Mouse (Mus musculus) CH12.LX (cell line): ENCODE measurements at regions not wholly inside any gene's neighbourhood (a gene's known extent, or its start where the extent isn't known, plus 50 kb on each side); places are given as distances from the start of the nearest gene placed in this dataset.

Source experiments
- DNase-seq: peaks from one replicate; pipeline ENCODE4 v3.0.0-alpha.2; 2013; ENCODE audit errors: extremely low read depth
- H3K27ac ChIP-seq: 2 replicates; pipeline ENCODE4 v1.5.1; 2012; ENCODE audit warnings: low read depth, mild to moderate bottlenecking, control low read depth, moderate library complexity; ENCODE audit not compliant: insufficient read depth
- H3K27me3 ChIP-seq: replicated peaks from 2 replicates; pipeline ENCODE3; 2012; ENCODE audit warnings: inconsistent platforms
- H3K36me3 ChIP-seq, 2 experiments: replicated peaks in 1 of 2; 2 replicates each; pipeline versions ENCODE3 to v1.6.1; 2012; ENCODE audit warnings: inconsistent platforms in 1 of 2, low read length in 1 of 2, mild to moderate bottlenecking in 1 of 2, mixed read lengths in 1 of 2, moderate library complexity in 1 of 2; ENCODE audit not compliant: control insufficient read depth in 1 of 2, insufficient read depth in 1 of 2
- H3K4me1 ChIP-seq, 2 experiments: 2 replicates each; pipeline ENCODE4 v1.6.1; 2012; ENCODE audit warnings: inconsistent platforms in 1 of 2, moderate library complexity in 1 of 2; ENCODE audit not compliant: insufficient read depth in 2 of 2, control insufficient read depth in 1 of 2
- H3K4me2 ChIP-seq: 2 replicates; pipeline ENCODE4 v1.6.1; 2012; ENCODE audit warnings: low read depth, mild to moderate bottlenecking, control low read depth; ENCODE audit not compliant: poor library complexity, insufficient read depth, severe bottlenecking
- H3K4me3 ChIP-seq, 3 experiments: fragments of 150-350 bp in 1 of 3; sonication (generic) in 1 of 3; replicated peaks in 1 of 3; 2 replicates each; pipeline versions ENCODE3 to v1.5.1; 2011 to 2012; ENCODE audit warnings: low read depth in 2 of 3, low read length in 2 of 3, mild to moderate bottlenecking in 2 of 3, moderate library complexity in 2 of 3, control low read depth in 1 of 3, improper control_type of control experiment in 1 of 3, inconsistent platforms in 1 of 3, mixed read lengths in 1 of 3; ENCODE audit not compliant: poor library complexity in 1 of 3
- H3K79me2 ChIP-seq: replicated peaks from 2 replicates; pipeline ENCODE4 v1.6.1; 2012; ENCODE audit warnings: mild to moderate bottlenecking, moderate library complexity; ENCODE audit not compliant: control insufficient read depth, poor library complexity, insufficient read depth, severe bottlenecking; ENCODE audit errors: extremely low read depth
- H3K9ac ChIP-seq: 2 replicates; pipeline ENCODE4 v1.6.1; 2012; ENCODE audit warnings: low read depth, mild to moderate bottlenecking, control low read depth, moderate library complexity; ENCODE audit not compliant: insufficient read depth
- H3K9me3 ChIP-seq: replicated peaks from 2 replicates; pipeline ENCODE3; 2012; ENCODE audit warnings: low read length, inconsistent platforms, mixed read lengths
- BHLHE40 ChIP-seq: IDR thresholded peaks from 2 replicates; pipeline ENCODE4 v1.6.1; 2011; ENCODE audit warnings: mild to moderate bottlenecking, low read depth, low read length, improper control_type of control experiment
- CHD1 ChIP-seq: IDR thresholded peaks from 2 replicates; pipeline ENCODE4 v1.6.1; 2012; ENCODE audit warnings: low read depth, low read length, improper control_type of control experiment, inconsistent platforms
- CHD2 ChIP-seq: IDR thresholded peaks from 2 replicates; pipeline ENCODE4 v1.6.1; 2011; ENCODE audit warnings: low read length, improper control_type of control experiment
- CTCF ChIP-seq, 2 experiments: IDR thresholded peaks in 1 of 2; conservative IDR thresholded peaks in 1 of 2; 2 replicates each; pipeline ENCODE4 v1.5.1; 2011 to 2012; ENCODE audit warnings: low read depth in 2 of 2, low read length in 2 of 2, improper control_type of control experiment in 1 of 2, inconsistent platforms in 1 of 2, mild to moderate bottlenecking in 1 of 2, moderate library complexity in 1 of 2
- E2F4 ChIP-seq: IDR thresholded peaks from 2 replicates; pipeline ENCODE4 v1.6.1; 2011; ENCODE audit warnings: low read depth, low read length, improper control_type of control experiment; ENCODE audit not compliant: insufficient replicate concordance
- ELF1 ChIP-seq: IDR thresholded peaks from 2 replicates; pipeline ENCODE4 v1.6.1; 2014; ENCODE audit warnings: low read depth, mild to moderate bottlenecking, inconsistent platforms, low read length, improper control_type of control experiment
- EP300 ChIP-seq: IDR thresholded peaks from 2 replicates; pipeline ENCODE4 v1.6.1; 2011; ENCODE audit warnings: low read length, improper control_type of control experiment
- ETS1 ChIP-seq: conservative IDR thresholded peaks from 2 replicates; pipeline ENCODE4 v1.6.1; 2012; ENCODE audit warnings: low read depth, mild to moderate bottlenecking, inconsistent platforms, low read length, improper control_type of control experiment, moderate library complexity
- GABPA ChIP-seq: IDR thresholded peaks from 2 replicates; pipeline ENCODE4 v1.6.1; 2012; ENCODE audit warnings: low read depth, low read length, improper control_type of control experiment, inconsistent platforms; ENCODE audit not compliant: insufficient replicate concordance
- HCFC1 ChIP-seq: IDR thresholded peaks from 2 replicates; pipeline ENCODE4 v1.6.1; 2012; ENCODE audit warnings: low read depth, mild to moderate bottlenecking, inconsistent platforms, low read length, improper control_type of control experiment
- JUN ChIP-seq: IDR thresholded peaks from 2 replicates; pipeline ENCODE4 v1.6.1; 2011; ENCODE audit warnings: low read depth, mild to moderate bottlenecking, low read length, improper control_type of control experiment, moderate library complexity; ENCODE audit not compliant: insufficient read depth
- JUND ChIP-seq: conservative IDR thresholded peaks from 2 replicates; pipeline ENCODE4 v1.6.1; 2011; ENCODE audit warnings: low read depth, low read length, improper control_type of control experiment
- KAT2A ChIP-seq: IDR thresholded peaks from 2 replicates; pipeline ENCODE4 v1.6.1; 2012; ENCODE audit warnings: low read length, improper control_type of control experiment, inconsistent platforms; ENCODE audit not compliant: insufficient replicate concordance
- MAFK ChIP-seq: IDR thresholded peaks from 2 replicates; pipeline ENCODE4 v1.6.1; 2011; ENCODE audit warnings: low read length, improper control_type of control experiment; ENCODE audit not compliant: insufficient replicate concordance
- MAX ChIP-seq: IDR thresholded peaks from 2 replicates; pipeline ENCODE4 v1.6.1; 2011; ENCODE audit warnings: low read length, improper control_type of control experiment
- MAZ ChIP-seq: IDR thresholded peaks from 2 replicates; pipeline ENCODE4 v1.6.1; 2012; ENCODE audit warnings: low read depth, mild to moderate bottlenecking, inconsistent platforms, low read length, improper control_type of control experiment, moderate library complexity
- MEF2A ChIP-seq: IDR thresholded peaks from 2 replicates; pipeline ENCODE4 v1.6.1; 2014; ENCODE audit warnings: low read depth, mild to moderate bottlenecking, inconsistent platforms, low read length, improper control_type of control experiment, borderline replicate concordance
- MXI1 ChIP-seq: IDR thresholded peaks from 2 replicates; pipeline ENCODE4 v1.6.1; 2011; ENCODE audit warnings: mild to moderate bottlenecking, low read depth, low read length, improper control_type of control experiment
- MYC ChIP-seq: IDR thresholded peaks from 2 replicates; pipeline ENCODE4 v1.6.1; 2011; ENCODE audit warnings: low read depth, mild to moderate bottlenecking, improper control_type of control experiment, low read length
- NELFE ChIP-seq: IDR thresholded peaks from 2 replicates; pipeline ENCODE4 v1.6.1; 2011; ENCODE audit warnings: low read depth, low read length, improper control_type of control experiment
- NRF1 ChIP-seq: IDR thresholded peaks from 2 replicates; pipeline ENCODE4 v1.6.1; 2014; ENCODE audit warnings: low read depth, mild to moderate bottlenecking, inconsistent platforms, low read length, improper control_type of control experiment, moderate library complexity
- PAX5 ChIP-seq: IDR thresholded peaks from 2 replicates; pipeline ENCODE4 v1.6.1; 2012; ENCODE audit warnings: low read length, inconsistent platforms, mixed read lengths
- POLR2A ChIP-seq: IDR thresholded peaks from 2 replicates; pipeline ENCODE4 v1.6.1; 2011; ENCODE audit warnings: low read depth, mild to moderate bottlenecking, improper control_type of control experiment, low read length
- POLR2AphosphoS2 ChIP-seq: IDR thresholded peaks from 2 replicates; pipeline ENCODE4 v1.6.1; 2011; ENCODE audit warnings: low read depth, low read length, improper control_type of control experiment
- RCOR1 ChIP-seq: conservative IDR thresholded peaks from 2 replicates; pipeline ENCODE4 v1.6.1; 2012; ENCODE audit warnings: low read depth, mild to moderate bottlenecking, inconsistent platforms, low read length, improper control_type of control experiment
- SIN3A ChIP-seq: IDR thresholded peaks from 2 replicates; pipeline ENCODE4 v1.6.1; 2012; ENCODE audit warnings: low read length, improper control_type of control experiment, inconsistent platforms
- SMC3 ChIP-seq: IDR thresholded peaks from 2 replicates; pipeline ENCODE4 v1.6.1; 2011; ENCODE audit warnings: low read depth, low read length, improper control_type of control experiment
- TCF12 ChIP-seq: IDR thresholded peaks from 2 replicates; pipeline ENCODE4 v1.6.1; 2014; ENCODE audit warnings: low read depth, mild to moderate bottlenecking, inconsistent platforms, low read length, improper control_type of control experiment
- UBTF ChIP-seq: IDR thresholded peaks from 2 replicates; pipeline ENCODE4 v1.6.1; 2012; ENCODE audit warnings: low read depth, mild to moderate bottlenecking, inconsistent platforms, low read length, improper control_type of control experiment, moderate library complexity
- USF1 ChIP-seq: IDR thresholded peaks from 2 replicates; pipeline ENCODE4 v1.6.1; 2014; ENCODE audit warnings: low read depth, mild to moderate bottlenecking, inconsistent platforms, low read length, improper control_type of control experiment
- USF2 ChIP-seq: conservative IDR thresholded peaks from 2 replicates; pipeline ENCODE4 v1.6.1; 2011; ENCODE audit warnings: low read depth, low read length, improper control_type of control experiment
- ZC3H11A ChIP-seq: IDR thresholded peaks from 2 replicates; pipeline ENCODE4 v1.6.1; 2012; ENCODE audit warnings: low read depth, mild to moderate bottlenecking, inconsistent platforms, low read length, improper control_type of control experiment
- ZKSCAN1 ChIP-seq: IDR thresholded peaks from 2 replicates; pipeline ENCODE4 v1.6.1; 2012; ENCODE audit warnings: low read depth, inconsistent platforms, low read length, improper control_type of control experiment, borderline replicate concordance
- ZMIZ1 ChIP-seq: IDR thresholded peaks from 2 replicates; pipeline ENCODE4 v1.6.1; 2012; ENCODE audit warnings: low read depth, mild to moderate bottlenecking, inconsistent platforms, low read length, improper control_type of control experiment
- dilution Hi-C: fragments of 300-500 bp; cut with MboI; formaldehyde crosslinking; loops from 2 replicates; pipeline ENCODE4 v1.14.3; 2020; ENCODE audit warnings: low sequenced_read_pairs; ENCODE audit not compliant: extremely low pct_unique_long_range_greater_than_20kb, extremely low pct_ligation_motif_present
- in situ Hi-C: fragments of 300-500 bp; cut with MboI; formaldehyde crosslinking; loops from 3 replicates; pipeline ENCODE4 v1.14.3; 2019; ENCODE audit warnings: low sequenced_read_pairs, low pct_ligation_motif_present, low pct_unique_long_range_greater_than_20kb, mixed read lengths

DNA sequence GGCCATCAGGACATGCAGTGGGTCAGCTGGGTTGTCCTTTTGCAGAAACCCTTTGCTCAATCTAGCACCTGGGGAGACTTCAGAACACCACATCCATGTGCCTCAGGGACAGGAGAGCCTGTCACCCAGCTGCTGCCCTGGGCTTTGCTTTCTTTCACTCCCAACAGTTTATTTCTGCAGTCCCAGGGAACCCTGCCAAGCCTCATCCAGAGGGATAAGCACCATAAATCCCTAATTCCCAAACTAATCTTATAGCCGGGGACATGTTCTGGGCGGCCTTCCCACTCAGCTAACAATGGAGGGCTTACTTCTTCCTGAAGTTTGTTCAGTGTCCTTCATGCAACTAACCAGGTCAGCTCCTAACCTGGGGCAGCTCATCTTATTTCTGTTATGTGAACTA, 325.0 kb upstream of the Gm5148 start:
- no peak overlapping the region for H3K27ac ChIP-seq
- TF ChIP-seq MYC (no peak), CHD1 (no peak), MXI1 (no peak), JUN (no peak), MAX (no peak), MAZ (no peak), POLR2AphosphoS2 (no peak)
- no peaks in the 10 kb centered on the region for H3K79me2 ChIP-seq
- no peak overlapping the region for H3K9ac ChIP-seq
- no peak for DNase-seq
- H3K36me3 ChIP-seq: no peaks in the 10 kb centered on the region
- H3K4me1 ChIP-seq: peaks cover 6 to 16% of the 10 kb centered on the region in 2 experiments; a peak in 3 of 4 replicates
- no peaks in the 10 kb centered on the region for H3K9me3 ChIP-seq
- no peak overlapping the region for H3K4me2 ChIP-seq
- H3K4me3 ChIP-seq: no peak overlapping the region
- dilution Hi-C loops: no loop called here
- in situ Hi-C loops: no loop called here
- H3K27me3 ChIP-seq: no peaks in the 10 kb centered on the region

DNA sequence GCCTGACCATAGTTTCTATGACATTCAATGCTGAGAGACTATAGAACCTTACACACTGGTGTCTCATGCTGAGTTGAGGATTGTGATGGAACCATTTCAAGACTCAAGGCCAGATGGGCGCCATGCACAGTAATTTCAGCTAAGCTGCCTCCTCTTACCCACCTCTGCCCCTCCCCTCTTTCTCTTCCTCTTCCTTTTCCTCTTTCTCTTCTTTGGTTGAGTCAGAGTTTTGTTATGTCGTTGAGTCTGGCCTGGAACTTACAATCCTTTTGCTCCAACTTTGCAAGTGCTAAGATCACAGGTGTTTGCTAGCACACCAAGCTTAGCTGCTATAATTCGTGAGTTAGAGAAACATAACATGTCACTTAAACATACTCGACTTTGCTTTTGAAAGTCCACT, 323.2 kb upstream of the Gm5148 start:
- no peak overlapping the region for H3K4me3 ChIP-seq
- H3K36me3 ChIP-seq: no peaks in the 10 kb centered on the region
- no peaks in the 10 kb centered on the region for H3K79me2 ChIP-seq
- no peaks in the 10 kb centered on the region for H3K9me3 ChIP-seq
- H3K27ac ChIP-seq: no peak overlapping the region
- dilution Hi-C loops: no loop called here
- DNase-seq: peak; percentile 58
- H3K4me2 ChIP-seq: no peak overlapping the region
- in situ Hi-C loops: no loop called here
- H3K9ac ChIP-seq: no peak overlapping the region
- peaks cover 6 to 22% of the 10 kb centered on the region in 2 experiments; a peak in 3 of 4 replicates for H3K4me1 ChIP-seq
- no peaks in the 10 kb centered on the region for H3K27me3 ChIP-seq
- TF ChIP-seq RCOR1: no peak; the same call in 1 of the 2 replicates
- no peak for TF ChIP-seq MXI1
- TF ChIP-seq ZC3H11A: no peak
- no peak for TF ChIP-seq UBTF
- no peak for TF ChIP-seq POLR2AphosphoS2
- no peak for TF ChIP-seq USF2
- no peak for TF ChIP-seq KAT2A
- TF ChIP-seq E2F4: no peak
- TF ChIP-seq ZMIZ1: no peak
- no peak for TF ChIP-seq SMC3
- no peak for TF ChIP-seq HCFC1
- TF ChIP-seq MYC: no peak
- TF ChIP-seq ELF1: no peak
- TF ChIP-seq EP300: peak; percentile 91
- TF ChIP-seq NRF1: no peak
- no peak for TF ChIP-seq ETS1
- no peak for TF ChIP-seq CHD1
- TF ChIP-seq TCF12: peak; percentile 65; the same call in 1 of the 2 replicates
- TF ChIP-seq POLR2A: no peak
- TF ChIP-seq ZKSCAN1: no peak
- TF ChIP-seq JUND: peak; percentile 80
- TF ChIP-seq MEF2A: no peak
- no peak for TF ChIP-seq USF1
- no peak for TF ChIP-seq CTCF (conservative IDR thresholded peaks at IDR 0.05 in 1 of 2, IDR thresholded peaks at IDR 0.05 in 1 of 2; ENCODE audit: low read depth in 2 of 2, low read length in 2 of 2)
- TF ChIP-seq JUN: peak; percentile 70; the same call in 1 of the 2 replicates
- no peak for TF ChIP-seq CHD2
- TF ChIP-seq BHLHE40: 0 out of 2 replicates have a peak, but pooled peaks have one; percentile 24
- TF ChIP-seq PAX5: no peak
- TF ChIP-seq GABPA: no peak
- peak; percentile 5; the same call in 1 of the 2 replicates for TF ChIP-seq MAFK
- no peak for TF ChIP-seq NELFE
- no peak for TF ChIP-seq SIN3A
